ENCODE assay signal across 22 mouse cellular contexts in the genomic region with DNA sequence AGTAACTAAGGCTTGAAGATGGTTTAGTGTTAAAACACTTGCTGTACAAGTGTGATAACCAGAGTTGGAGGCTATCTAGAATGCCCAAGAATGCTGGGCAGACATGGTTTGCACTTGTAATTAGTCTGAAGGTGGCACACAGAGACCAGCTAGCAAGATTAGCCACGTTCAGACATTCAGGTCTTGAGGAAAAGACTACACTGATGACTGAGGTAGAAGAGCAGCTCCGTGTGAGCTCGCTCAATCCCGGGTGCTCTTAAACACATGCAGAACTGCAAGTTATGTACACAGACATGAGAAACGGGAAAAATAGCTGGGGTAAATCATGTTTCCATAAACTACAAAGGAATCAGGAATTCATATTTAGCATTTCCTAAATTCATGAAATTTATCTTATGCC. TPM values are rescaled to one million over a fixed set of nuclear protein-coding genes. Genes with fewer than 3 reads are reported as not detected.
A peak's percentile ranks its signal among the peaks of the same experiment; 100 is the strongest.
DNase-seq lines count a peak whose midpoint lies in the region; ATAC-seq and TF ChIP-seq lines count a peak whose summit lies in the region.
"Had no signal": no experiment of that assay in that cellular context is flagged by ENCODE, and none has a peak within 500 bp of the region (broad histone marks: within the 10 kb centered on the region; RNA-seq: fewer than 3 reads in every experiment).

No protein-coding gene starts in this region.

- in situ Hi-C loops in CH12.LX (cut with MboI; ENCODE audit: low pct_ligation_motif_present, low pct_unique_long_range_greater_than_20kb, low sequenced_read_pairs): no loop called here

- no peak overlapping the region for H3K4me2 ChIP-seq in intestine, embryonic 14.5 days (ENCODE audit: low read length)
- no peak overlapping the region for H3K4me2 ChIP-seq in intestine, embryonic 16.5 days (ENCODE audit: low read depth, low read length)
- H3K4me2 ChIP-seq in CH12.LX (ENCODE audit: insufficient read depth, low read depth, poor library complexity, severe bottlenecking): no peak overlapping the region
- H3K4me2 ChIP-seq: embryonic facial prominence, embryonic 12.5 days; forebrain, embryonic 13.5 days; forebrain, embryonic 15.5 days had no signal

- WGBS in intestine, embryonic 14.5 days: 79% methylated on average over 5 of the region's 5 CpGs
- whole genome bisulfite sequencing in intestine, embryonic 16.5 days: 75% methylated on average over 5 of the region's 5 CpGs

- H3K9me3 ChIP-seq in intestine, embryonic 14.5 days (ENCODE audit: control insufficient read depth, low read length): no peaks in the 10 kb centered on the region
- H3K9me3 ChIP-seq in intestine, embryonic 16.5 days (ENCODE audit: control insufficient read depth, low read length): no peaks in the 10 kb centered on the region
- H3K9me3 ChIP-seq in CH12.LX (replicated peaks; ENCODE audit: low read length) (no peaks in the 10 kb centered on the region), MEL (replicated peaks; ENCODE audit: insufficient read depth, low read length) (no peaks in the 10 kb centered on the region)
- H3K9me3 ChIP-seq: embryonic facial prominence, embryonic 10.5 days; embryonic facial prominence, embryonic 12.5 days; forebrain, embryonic 13.5 days; forebrain, embryonic 15.5 days; G1E had no signal

- no peak overlapping the region for H3K4me3 ChIP-seq in intestine, embryonic 14.5 days (ENCODE audit: low read depth, low read length)
- H3K4me3 ChIP-seq in intestine, embryonic 16.5 days (ENCODE audit: low read length): no peak overlapping the region
- H3K4me3 ChIP-seq in CH12.LX (replicated peaks in 1 of 3; ENCODE audit: low read depth in 2 of 3, low read length in 2 of 3, poor library complexity in 1 of 3) (no peak overlapping the region), MEL (ENCODE audit: control insufficient read depth in 1 of 2, insufficient read depth in 1 of 2, low read depth in 2 of 2, low read length in 2 of 2) (no peak overlapping the region)
- H3K4me3 ChIP-seq: embryonic facial prominence, embryonic 10.5 days; embryonic facial prominence, embryonic 12.5 days; forebrain, embryonic 13.5 days; forebrain, embryonic 15.5 days had no signal

- no peaks in the 10 kb centered on the region for H3K27me3 ChIP-seq in intestine, embryonic 14.5 days (replicated peaks; ENCODE audit: control insufficient read depth, insufficient read depth, low read length)
- H3K27me3 ChIP-seq in intestine, embryonic 16.5 days (replicated peaks; ENCODE audit: control insufficient read depth, insufficient read depth, low read length): no peaks in the 10 kb centered on the region
- H3K27me3 ChIP-seq in CH12.LX (replicated peaks) (no peaks in the 10 kb centered on the region), MEL (ENCODE audit: control insufficient read depth in 1 of 2, insufficient read depth in 2 of 2, low read length in 2 of 2) (no peaks in the 10 kb centered on the region)
- H3K27me3 ChIP-seq: embryonic facial prominence, embryonic 12.5 days; forebrain, embryonic 13.5 days; forebrain, embryonic 15.5 days had no signal

- H3K79me2 ChIP-seq in CH12.LX (replicated peaks; ENCODE audit: control insufficient read depth, extremely low read depth, insufficient read depth, poor library complexity, severe bottlenecking) (peaks cover 15% of the 10 kb centered on the region), MEL (ENCODE audit: control insufficient read depth, insufficient read depth, low read length, poor library complexity) (no peaks in the 10 kb centered on the region; the same call in 1 of the 2 replicates)

- H3K27ac ChIP-seq in intestine, embryonic 14.5 days (ENCODE audit: low read depth): no peak overlapping the region
- no peak overlapping the region for H3K27ac ChIP-seq in intestine, embryonic 16.5 days (ENCODE audit: low read length)
- H3K27ac ChIP-seq in CH12.LX (ENCODE audit: insufficient read depth, low read depth): no peak overlapping the region
- no peak overlapping the region for H3K27ac ChIP-seq in MEL (ENCODE audit: control insufficient read depth, low read depth, low read length)
- H3K27ac ChIP-seq: embryonic facial prominence, embryonic 10.5 days; embryonic facial prominence, embryonic 12.5 days; forebrain, embryonic 13.5 days; forebrain, embryonic 15.5 days had no signal

- dilution Hi-C loops in CH12.LX (cut with MboI; ENCODE audit: extremely low pct_ligation_motif_present, extremely low pct_unique_long_range_greater_than_20kb, low sequenced_read_pairs): no loop called here

- no peak for ATAC-seq in intestine, embryonic 14.5 days (replicated peaks; ENCODE audit: low FRiP score, low TSS enrichment, low read depth)
- ATAC-seq in intestine, embryonic 16.5 days: no peak
- ATAC-seq in megakaryocyte-erythroid progenitor cell, adult 5-6 weeks (replicated peaks; ENCODE audit: low FRiP score, low TSS enrichment, poor library complexity, severe bottlenecking): 0 out of 2 replicates have a peak, but pooled peaks have one; percentile 42
- ATAC-seq: forebrain, embryonic 13.5 days; forebrain, embryonic 15.5 days; forebrain, postnatal 0 days had no signal

- TF ChIP-seq RAD21 in CH12.LX (IDR thresholded peaks at IDR 0.05; ENCODE audit: low read depth, low read length) (no peak), MEL (IDR thresholded peaks at IDR 0.05; ENCODE audit: low read depth, low read length) (no peak; the same call in 1 of the 2 replicates)

- TF ChIP-seq CTCF in CH12.LX (conservative IDR thresholded peaks at IDR 0.05 in 1 of 2, IDR thresholded peaks at IDR 0.05 in 1 of 2; ENCODE audit: low read depth in 2 of 2, low read length in 2 of 2) (no peak), MEL (IDR thresholded peaks at IDR 0.05 in 2 of 3, conservative IDR thresholded peaks at IDR 0.05 in 1 of 3; ENCODE audit: control insufficient read depth in 1 of 3, insufficient read depth in 1 of 3, low read depth in 2 of 3, low read length in 3 of 3, poor library complexity in 1 of 3, severe bottlenecking in 1 of 3) (no peak; a peak in 1 of 6 replicates)

- no peaks in the 10 kb centered on the region for H3K4me1 ChIP-seq in intestine, embryonic 14.5 days (replicated peaks; ENCODE audit: control insufficient read depth, insufficient read depth, low read length)
- no peaks in the 10 kb centered on the region for H3K4me1 ChIP-seq in intestine, embryonic 16.5 days (ENCODE audit: control insufficient read depth, insufficient read depth, low read length)
- peaks cover 3 to 9% of the 10 kb centered on the region in 2 experiments for H3K4me1 ChIP-seq in CH12.LX (ENCODE audit: control insufficient read depth in 1 of 2, insufficient read depth in 2 of 2)
- no peaks in the 10 kb centered on the region for H3K4me1 ChIP-seq in MEL (ENCODE audit: control insufficient read depth in 1 of 2, insufficient read depth in 2 of 2, low read length in 2 of 2)
- H3K4me1 ChIP-seq: embryonic facial prominence, embryonic 10.5 days; embryonic facial prominence, embryonic 12.5 days; forebrain, embryonic 13.5 days; forebrain, embryonic 15.5 days had no signal

- TF ChIP-seq POLR2A in CH12.LX (IDR thresholded peaks at IDR 0.05; ENCODE audit: low read depth, low read length) (no peak), MEL (IDR thresholded peaks at IDR 0.05; ENCODE audit: control insufficient read depth in 1 of 2, insufficient read depth in 1 of 2, low read depth in 1 of 2, low read length in 2 of 2, poor library complexity in 1 of 2) (no peak)

- H3K9ac ChIP-seq in intestine, embryonic 14.5 days (ENCODE audit: low read length): no peak overlapping the region
- no peak overlapping the region for H3K9ac ChIP-seq in intestine, embryonic 16.5 days (ENCODE audit: low read depth, low read length)
- H3K9ac ChIP-seq in CH12.LX (ENCODE audit: insufficient read depth, low read depth) (no peak overlapping the region), MEL (ENCODE audit: control insufficient read depth, low read depth, low read length, poor library complexity, severe bottlenecking) (no peak overlapping the region)
- H3K9ac ChIP-seq: embryonic facial prominence, embryonic 12.5 days; forebrain, embryonic 13.5 days; forebrain, embryonic 15.5 days; forebrain, postnatal 0 days had no signal

- DNase-seq in intestine, embryonic 14.5 days (ENCODE audit: low spot score): peak; percentile 41
- DNase-seq in CH12.LX (ENCODE audit: extremely low read depth): no peak
- no peak for DNase-seq in MEL (ENCODE audit: low read depth, low spot score)
- DNase-seq in left cerebral cortex, adult 9 months (ENCODE audit: low spot score in 2 of 2): no peak
- no peak for DNase-seq in gastrocnemius, postnatal 36 days
- no peak for DNase-seq in ovary, adult 18-20 months (ENCODE audit: low spot score)
- DNase-seq: adrenal gland, adult 2 months; adrenal gland, postnatal 10 days; adrenal gland, postnatal 36 days; cerebellum, adult 11-12 months; cerebellum, adult 2 months; cerebellum, adult 9-10 months; cerebellum, postnatal 10 days; cerebellum, postnatal 25 days; forebrain, postnatal 0 days had no signal

- TF ChIP-seq EP300 in CH12.LX (IDR thresholded peaks at IDR 0.05; ENCODE audit: low read length) (no peak), MEL (IDR thresholded peaks at IDR 0.05; ENCODE audit: low read depth in 1 of 2, low read length in 2 of 2) (no peak)

- intact Hi-C loops in gastrocnemius, postnatal 36 days (cut with DNase I): no loop called here

- peaks cover 91% of the 10 kb centered on the region for H3K36me3 ChIP-seq in intestine, embryonic 14.5 days (ENCODE audit: control insufficient read depth, insufficient read depth, low read length)
- peaks cover 26% of the 10 kb centered on the region for H3K36me3 ChIP-seq in intestine, embryonic 16.5 days (ENCODE audit: control insufficient read depth, insufficient read depth, low read length)
- H3K36me3 ChIP-seq in CH12.LX (replicated peaks in 1 of 2; ENCODE audit: control insufficient read depth in 1 of 2, insufficient read depth in 1 of 2, low read length in 1 of 2) (peaks cover 72 to 95% of the 10 kb centered on the region in 2 experiments), MEL (ENCODE audit: control insufficient read depth in 1 of 2, insufficient read depth in 2 of 2, low read length in 2 of 2) (peaks cover 3 to 38% of the 10 kb centered on the region in 2 experiments)

RNA-seq across cellular contexts. Expression of a gene that starts 7.9 kb away (rescaled TPM):
- 24.3 and 24.7 TPM in 2 replicates for polyA plus RNA-seq in intestine, embryonic 14.5 days (2014; fragmentation: Nextera tagmentation; extraction: Ambion mirVana)
- polyA plus RNA-seq in intestine, embryonic 16.5 days (2015; fragmentation: Nextera tagmentation; extraction: Ambion mirVana): 12.0 and 12.2 TPM in 2 replicates
- total RNA-seq in CH12.LX (2012; rRNA removed) (62.5 and 63.2 TPM in 2 replicates), CH12.LX (2014; rRNA removed) (63.9 and 71.5 TPM in 2 replicates), MEL (2012; rRNA removed) (25.4 and 25.7 TPM in 2 replicates)
- polyA plus RNA-seq in CH12.LX (2012; ENCODE audit: insufficient read length, low read depth) (47.6 and 51.9 TPM in 2 replicates), MEL (2012; ENCODE audit: insufficient read depth in 1 of 2, insufficient read length in 2 of 2, low read depth in 1 of 2, low replicate concordance in 2 of 2, missing spikeins in 1 of 2) (10 to 100 TPM in 1 of 2 experiments, not detected in 1; 33.9 TPM)
- total RNA-seq in megakaryocyte-erythroid progenitor cell, adult 5-6 weeks (2014; fragmentation: Nextera tagmentation): 20.7 and 28.4 TPM in 2 replicates
- total RNA-seq in megakaryocyte-erythroid progenitor cell, adult 5-6 weeks (2017): 44.6 and 49.3 TPM in 2 replicates
- total RNA-seq in gastrocnemius, postnatal 36 days (2021): 1 to 10 TPM; 1.2 to 1.5 TPM

RNA-seq across cellular contexts. Expression of a gene that starts 33.4 kb away (rescaled TPM):
- polyA plus RNA-seq in intestine, embryonic 14.5 days (2014; fragmentation: Nextera tagmentation; extraction: Ambion mirVana): 138 and 146 TPM in 2 replicates
- 69.8 and 76.6 TPM in 2 replicates for polyA plus RNA-seq in intestine, embryonic 16.5 days (2015; fragmentation: Nextera tagmentation; extraction: Ambion mirVana)
- total RNA-seq in CH12.LX (2012; rRNA removed) (126 and 152 TPM in 2 replicates), CH12.LX (2014; rRNA removed) (206 and 235 TPM in 2 replicates), MEL (2012; rRNA removed) (93.6 and 102 TPM in 2 replicates)
- polyA plus RNA-seq in CH12.LX (2012; ENCODE audit: insufficient read length, low read depth) (237 and 271 TPM in 2 replicates), MEL (2012; ENCODE audit: insufficient read depth in 1 of 2, insufficient read length in 2 of 2, low read depth in 1 of 2, low replicate concordance in 2 of 2, missing spikeins in 1 of 2) (100 to 1,000 TPM; 157 to 182 TPM)
- 233 and 272 TPM in 2 replicates for total RNA-seq in megakaryocyte-erythroid progenitor cell, adult 5-6 weeks (2014; fragmentation: Nextera tagmentation)
- 196 and 233 TPM in 2 replicates for total RNA-seq in megakaryocyte-erythroid progenitor cell, adult 5-6 weeks (2017)
- total RNA-seq in gastrocnemius, postnatal 36 days (2021): 100 to 1,000 TPM in 1 of 2 experiments, 10 to 100 TPM in 1; 87.4 to 101 TPM

RNA-seq across cellular contexts. Expression of a gene that starts 33.9 kb away (rescaled TPM):
- polyA plus RNA-seq in intestine, embryonic 14.5 days (2014; fragmentation: Nextera tagmentation; extraction: Ambion mirVana): 125 and 137 TPM in 2 replicates
- polyA plus RNA-seq in intestine, embryonic 16.5 days (2015; fragmentation: Nextera tagmentation; extraction: Ambion mirVana): 85.2 and 99.7 TPM in 2 replicates
- total RNA-seq in CH12.LX (2012; rRNA removed) (517 and 601 TPM in 2 replicates), CH12.LX (2014; rRNA removed) (347 and 356 TPM in 2 replicates), MEL (2012; rRNA removed) (400 and 417 TPM in 2 replicates)
- polyA plus RNA-seq in CH12.LX (2012; ENCODE audit: insufficient read length, low read depth) (722 and 821 TPM in 2 replicates), MEL (2012; ENCODE audit: insufficient read depth in 1 of 2, insufficient read length in 2 of 2, low read depth in 1 of 2, low replicate concordance in 2 of 2, missing spikeins in 1 of 2) (100 to 1,000 TPM in 1 of 2 experiments, 10 to 100 TPM in 1; 94.0 to 509 TPM)
- 238 and 326 TPM in 2 replicates for total RNA-seq in megakaryocyte-erythroid progenitor cell, adult 5-6 weeks (2014; fragmentation: Nextera tagmentation)
- 560 and 702 TPM in 2 replicates for total RNA-seq in megakaryocyte-erythroid progenitor cell, adult 5-6 weeks (2017)
- 10 to 100 TPM; 48.3 to 57.9 TPM for total RNA-seq in gastrocnemius, postnatal 36 days (2021)

RNA-seq across cellular contexts. Expression of a gene that starts 48.1 kb away (rescaled TPM):
- polyA plus RNA-seq in intestine, embryonic 14.5 days (2014; fragmentation: Nextera tagmentation; extraction: Ambion mirVana): 69.4 and 73.3 TPM in 2 replicates
- polyA plus RNA-seq in intestine, embryonic 16.5 days (2015; fragmentation: Nextera tagmentation; extraction: Ambion mirVana): 66.9 and 69.4 TPM in 2 replicates
- total RNA-seq in CH12.LX (2012; rRNA removed) (75.7 and 115 TPM in 2 replicates), CH12.LX (2014; rRNA removed) (111 and 125 TPM in 2 replicates), MEL (2012; rRNA removed) (20.2 and 23.8 TPM in 2 replicates)
- polyA plus RNA-seq in CH12.LX (2012; ENCODE audit: insufficient read length, low read depth) (105 and 126 TPM in 2 replicates), MEL (2012; ENCODE audit: insufficient read depth in 1 of 2, insufficient read length in 2 of 2, low read depth in 1 of 2, low replicate concordance in 2 of 2, missing spikeins in 1 of 2) (10 to 100 TPM in 1 of 2 experiments, not detected in 1; 44.4 TPM)
- total RNA-seq in megakaryocyte-erythroid progenitor cell, adult 5-6 weeks (2014; fragmentation: Nextera tagmentation): 33.7 and 72.0 TPM in 2 replicates
- total RNA-seq in megakaryocyte-erythroid progenitor cell, adult 5-6 weeks (2017): 33.2 and 69.5 TPM in 2 replicates
- total RNA-seq in gastrocnemius, postnatal 36 days (2021): 10 to 100 TPM; 12.7 to 17.0 TPM

RNA-seq across cellular contexts. Expression of a gene that starts 48.4 kb away (rescaled TPM):
- polyA plus RNA-seq in intestine, embryonic 14.5 days (2014; fragmentation: Nextera tagmentation; extraction: Ambion mirVana): 22.5 and 22.7 TPM in 2 replicates
- polyA plus RNA-seq in intestine, embryonic 16.5 days (2015; fragmentation: Nextera tagmentation; extraction: Ambion mirVana): 10.5 and 13.1 TPM in 2 replicates
- total RNA-seq in CH12.LX (2012; rRNA removed): 33.2 and 46.3 TPM in 2 replicates
- total RNA-seq in CH12.LX (2014; rRNA removed): 32.5 and 35.9 TPM in 2 replicates
- 54.5 and 68.6 TPM in 2 replicates for polyA plus RNA-seq in CH12.LX (2012; ENCODE audit: insufficient read length, low read depth)
- total RNA-seq in MEL (2012; rRNA removed): 11.6 and 14.7 TPM in 2 replicates
- 10 to 100 TPM in 1 of 2 experiments, not detected in 1; 36.5 TPM for polyA plus RNA-seq in MEL (2012; ENCODE audit: insufficient read depth in 1 of 2, insufficient read length in 2 of 2, low read depth in 1 of 2, low replicate concordance in 2 of 2, missing spikeins in 1 of 2)
- total RNA-seq in megakaryocyte-erythroid progenitor cell, adult 5-6 weeks (2014; fragmentation: Nextera tagmentation): 24.0 and 27.8 TPM in 2 replicates
- 6.8 and 28.4 TPM in 2 replicates for total RNA-seq in megakaryocyte-erythroid progenitor cell, adult 5-6 weeks (2017)
- 10 to 100 TPM; 49.7 to 69.7 TPM for total RNA-seq in gastrocnemius, postnatal 36 days (2021)

Comparison
In these comparisons a context has a peak if more than half of its experiments do, and no peak if none do; other contexts are left out.
1. RNA of a gene that starts 7.9 kb away (total RNA-seq): 62.5 to 71.5 TPM in CH12.LX, 20.7 to 49.3 TPM in megakaryocyte-erythroid progenitor cell, adult 5-6 weeks and 25.4 to 25.7 TPM in MEL; 1.2 to 1.5 TPM in gastrocnemius, postnatal 36 days; every median in the first group is over 4 times any median in the second.